Mouse (Mus musculus): ENCODE data around the gene Lrrc18. TPM values are rescaled to one million over a fixed set of nuclear protein-coding genes. Genes with fewer than 3 reads are reported as not detected.

Lrrc18 gene
- polyA plus RNA-seq (2016; fragmentation: Nextera tagmentation; extraction: Ambion mirVana): 0.32 and 0.50 TPM in 2 replicates

DNA sequence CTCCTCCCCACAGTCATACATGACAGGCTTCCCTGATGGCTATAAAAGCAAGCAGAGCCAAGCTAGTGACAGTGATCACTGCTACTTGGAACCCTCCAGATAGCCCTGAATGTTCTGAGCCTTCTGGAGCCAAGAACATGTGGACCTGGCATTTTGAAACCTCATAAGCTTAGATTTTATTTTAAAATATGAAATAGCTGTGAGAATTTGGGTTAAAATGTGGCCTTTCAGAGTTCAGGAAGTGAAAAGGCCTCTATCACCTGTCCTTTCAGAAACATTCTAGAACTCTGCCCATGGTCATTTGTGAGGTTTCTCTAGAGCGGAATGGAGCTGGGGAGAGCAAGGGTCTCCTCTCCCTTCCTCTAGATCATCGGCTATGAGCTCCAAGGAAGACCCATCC lies at the start of gene Lrrc18:
Gene Lrrc18 (plus strand): TSS at position 301 of the 400 bp plus-strand sequence.
- 96% methylated on average over 2 of the region's 2 CpGs for WGBS
- DNase-seq (ENCODE audit: extremely low spot score, low spot score): no peak
- no peak within 1 kb of the TSS for H3K4me3 ChIP-seq
- H3K9me3 ChIP-seq: no peaks in the 10 kb centered on the region
- H3K27me3 ChIP-seq (ENCODE audit: poor library complexity, severe bottlenecking): no peaks in the 10 kb centered on the region
- peaks cover 14% of the 10 kb centered on the region for H3K4me1 ChIP-seq
- H3K27ac ChIP-seq: no peak within 1 kb of the TSS
- no peaks in the 10 kb centered on the region for H3K36me3 ChIP-seq (replicated peaks)

- no peak overlapping the region for H3K27ac ChIP-seq
- H3K9me3 ChIP-seq: no peaks in the 10 kb centered on the region
- no peaks in the 10 kb centered on the region for H3K36me3 ChIP-seq (replicated peaks)
- 84% methylated on average over 2 of the region's 2 CpGs for WGBS
- H3K27me3 ChIP-seq (ENCODE audit: poor library complexity, severe bottlenecking): no peaks in the 10 kb centered on the region
- no peak overlapping the region for H3K4me3 ChIP-seq
- no peak for DNase-seq (ENCODE audit: extremely low spot score, low spot score)
- H3K4me1 ChIP-seq: peaks cover 14% of the 10 kb centered on the region
These were observed 43.7 kb upstream of the Lrrc18 start for GRCm38 (mm10) chr14:32947512-32947911.

- H3K4me3 ChIP-seq: no peak overlapping the region
- no peaks in the 10 kb centered on the region for H3K36me3 ChIP-seq (replicated peaks)
- peaks cover 32% of the 10 kb centered on the region for H3K4me1 ChIP-seq
- DNase-seq (ENCODE audit: extremely low spot score, low spot score): no peak
- H3K9me3 ChIP-seq: no peaks in the 10 kb centered on the region
- H3K27me3 ChIP-seq (ENCODE audit: poor library complexity, severe bottlenecking): no peaks in the 10 kb centered on the region
- peak overlapping the region; percentile 44 for H3K27ac ChIP-seq
- WGBS: 70% methylated on average over 20 of the region's 20 CpGs
These were observed 40.6 kb upstream of the Lrrc18 start for GRCm38 (mm10) chr14:32950312-32951301.

GRCm38 (mm10) chr14:32956486-32956885 lies 34.7 kb upstream of the Lrrc18 start:
- Histone ChIP-seq H3K4me1 (peaks cover 23% of the 10 kb centered on the region), H3K27me3 (ENCODE audit: poor library complexity, severe bottlenecking) (no peaks in the 10 kb centered on the region), H3K36me3 (replicated peaks) (no peaks in the 10 kb centered on the region), H3K27ac (no peak overlapping the region), H3K4me3 (no peak overlapping the region), H3K9me3 (no peaks in the 10 kb centered on the region)
- 85% methylated on average over 8 of the region's 8 CpGs for WGBS
- no peak for DNase-seq (ENCODE audit: extremely low spot score, low spot score)

GRCm38 (mm10) chr14:32958671-32959070 lies 32.5 kb upstream of the Lrrc18 start:
- Histone ChIP-seq H3K27me3 (ENCODE audit: poor library complexity, severe bottlenecking) (no peaks in the 10 kb centered on the region), H3K27ac (no peak overlapping the region), H3K4me1 (peaks cover 18% of the 10 kb centered on the region), H3K4me3 (no peak overlapping the region), H3K36me3 (replicated peaks) (no peaks in the 10 kb centered on the region), H3K9me3 (no peaks in the 10 kb centered on the region)
- no peak for DNase-seq (ENCODE audit: extremely low spot score, low spot score)
- 75% methylated on average over 8 of the region's 8 CpGs for WGBS

GRCm38 (mm10) chr14:32960481-32960880 lies 30.7 kb upstream of the Lrrc18 start:
- Histone ChIP-seq H3K4me1 (peaks cover 16% of the 10 kb centered on the region), H3K27ac (no peak overlapping the region), H3K36me3 (replicated peaks) (no peaks in the 10 kb centered on the region), H3K4me3 (no peak overlapping the region), H3K27me3 (ENCODE audit: poor library complexity, severe bottlenecking) (no peaks in the 10 kb centered on the region), H3K9me3 (no peaks in the 10 kb centered on the region)
- DNase-seq (ENCODE audit: extremely low spot score, low spot score): peak; percentile 68
- WGBS: 26% methylated on average over 5 of the region's 5 CpGs

DNA sequence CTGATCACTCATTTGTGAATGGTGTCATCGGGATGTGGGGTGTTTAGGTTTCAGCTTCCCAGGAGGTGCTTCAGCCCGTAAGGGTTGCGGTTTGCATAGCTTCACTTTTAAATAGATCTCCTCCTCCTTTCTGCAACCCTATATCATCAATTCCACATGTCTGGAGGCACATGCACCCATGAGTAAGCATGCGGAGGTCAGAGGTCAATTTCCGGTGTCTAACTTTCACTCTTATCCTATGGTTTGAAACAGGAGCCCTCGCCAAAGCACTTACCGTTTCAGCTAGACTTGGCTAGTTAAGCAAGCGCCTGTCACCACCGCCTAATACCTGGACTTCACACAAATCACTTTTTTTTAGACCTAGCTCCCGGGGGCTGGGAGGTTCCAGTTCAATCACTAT lies 26.4 kb upstream of the Lrrc18 start:
- no peaks in the 10 kb centered on the region for H3K9me3 ChIP-seq
- H3K27ac ChIP-seq: no peak overlapping the region
- no peak for DNase-seq (ENCODE audit: extremely low spot score, low spot score)
- H3K27me3 ChIP-seq (ENCODE audit: poor library complexity, severe bottlenecking): no peaks in the 10 kb centered on the region
- WGBS: 77% methylated on average over 10 of the region's 10 CpGs
- H3K4me3 ChIP-seq: no peak overlapping the region
- H3K36me3 ChIP-seq (replicated peaks): no peaks in the 10 kb centered on the region
- H3K4me1 ChIP-seq: peaks cover 16% of the 10 kb centered on the region

DNA sequence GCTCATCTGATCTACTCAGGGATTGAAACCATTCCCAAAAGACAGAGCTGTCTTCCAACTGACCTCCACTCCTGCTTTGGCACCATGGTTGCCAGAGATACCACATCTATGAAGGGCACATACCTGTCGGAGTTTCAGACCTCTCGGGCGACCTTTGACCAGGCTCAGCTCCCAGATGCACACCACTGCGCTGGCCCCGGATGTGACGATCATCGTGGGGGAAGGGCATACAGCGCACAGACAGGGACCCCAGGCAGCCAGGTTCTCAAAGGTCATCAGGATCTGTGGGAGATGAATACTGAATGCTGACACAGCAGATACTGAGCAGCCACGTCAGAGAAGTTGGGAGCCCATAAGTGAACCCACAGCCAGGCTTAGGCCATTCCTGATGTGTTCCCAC lies 20.5 kb upstream of the Lrrc18 start:
- H3K27ac ChIP-seq: no peak overlapping the region
- no peaks in the 10 kb centered on the region for H3K9me3 ChIP-seq
- H3K27me3 ChIP-seq (ENCODE audit: poor library complexity, severe bottlenecking): no peaks in the 10 kb centered on the region
- H3K4me3 ChIP-seq: no peak overlapping the region
- WGBS: 81% methylated on average over 9 of the region's 9 CpGs
- H3K4me1 ChIP-seq: no peaks in the 10 kb centered on the region
- no peak for DNase-seq (ENCODE audit: extremely low spot score, low spot score)
- no peaks in the 10 kb centered on the region for H3K36me3 ChIP-seq (replicated peaks)

- Histone ChIP-seq H3K36me3 (replicated peaks) (no peaks in the 10 kb centered on the region), H3K27ac (no peak overlapping the region), H3K9me3 (no peaks in the 10 kb centered on the region), H3K4me1 (0 out of 2 replicates have a peak, but pooled peaks cover 5% of the 10 kb centered on the region), H3K4me3 (no peak overlapping the region), H3K27me3 (ENCODE audit: poor library complexity, severe bottlenecking) (no peaks in the 10 kb centered on the region)
- WGBS: 86% methylated on average over 6 of the region's 6 CpGs
- DNase-seq (ENCODE audit: extremely low spot score, low spot score): no peak
These were observed 6.9 kb upstream of the Lrrc18 start for GRCm38 (mm10) chr14:32984176-32984738.

- no peaks in the 10 kb centered on the region for H3K4me1 ChIP-seq
- no peaks in the 10 kb centered on the region for H3K9me3 ChIP-seq
- H3K27me3 ChIP-seq (ENCODE audit: poor library complexity, severe bottlenecking): no peaks in the 10 kb centered on the region
- no peaks in the 10 kb centered on the region for H3K36me3 ChIP-seq (replicated peaks)
- no peak overlapping the region for H3K27ac ChIP-seq
- H3K4me3 ChIP-seq: no peak overlapping the region
- WGBS: 75% methylated on average over 4 of the region's 4 CpGs
- no peak for DNase-seq (ENCODE audit: extremely low spot score, low spot score)
These were observed 4.5 kb upstream of the Lrrc18 start for GRCm38 (mm10) chr14:32986659-32987058.

DNA sequence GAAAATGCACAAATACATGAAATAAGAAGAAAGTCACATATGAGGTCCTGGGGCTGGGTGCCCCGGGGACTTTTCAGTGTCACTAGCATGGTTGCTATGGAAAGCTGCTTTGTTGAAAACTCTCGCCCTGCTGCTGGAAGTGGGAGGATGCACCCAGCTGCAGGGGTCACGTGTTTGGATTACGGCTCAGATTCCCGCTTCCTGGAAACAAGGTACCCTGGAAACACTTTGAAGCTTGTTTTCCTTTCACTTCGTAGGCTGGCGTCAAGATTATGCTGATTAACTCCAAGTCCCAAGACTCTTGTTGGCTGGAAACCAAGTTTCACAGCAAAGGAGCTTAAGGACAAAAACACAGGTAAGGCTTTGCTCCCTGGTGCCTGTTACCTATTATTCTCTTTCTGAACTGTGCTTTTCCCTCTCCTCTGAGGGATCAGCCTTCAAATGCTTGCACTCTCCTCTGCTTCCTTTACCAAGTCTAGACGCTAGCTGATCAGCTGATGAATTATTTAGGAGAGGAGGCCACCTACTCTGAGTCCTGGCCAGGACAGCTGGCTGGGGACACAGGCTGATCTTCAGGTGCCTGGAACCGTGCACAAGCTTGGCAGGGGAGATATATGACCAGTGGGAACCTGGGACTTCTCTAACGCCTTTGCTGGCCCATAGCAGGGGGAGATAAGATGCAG lies 3.9 kb downstream of the Lrrc18 start:
- no peaks in the 10 kb centered on the region for H3K9me3 ChIP-seq
- peak; percentile 55 for DNase-seq (ENCODE audit: extremely low spot score, low spot score)
- H3K4me3 ChIP-seq: peak overlapping the region; percentile 21; the same call in 1 of the 2 replicates
- no peaks in the 10 kb centered on the region for H3K36me3 ChIP-seq (replicated peaks)
- H3K27ac ChIP-seq: peak overlapping the region; percentile 77
- 7% methylated on average over 10 of the region's 10 CpGs for WGBS
- peaks cover 25% of the 10 kb centered on the region for H3K4me1 ChIP-seq
- H3K27me3 ChIP-seq (ENCODE audit: poor library complexity, severe bottlenecking): no peaks in the 10 kb centered on the region

DNA sequence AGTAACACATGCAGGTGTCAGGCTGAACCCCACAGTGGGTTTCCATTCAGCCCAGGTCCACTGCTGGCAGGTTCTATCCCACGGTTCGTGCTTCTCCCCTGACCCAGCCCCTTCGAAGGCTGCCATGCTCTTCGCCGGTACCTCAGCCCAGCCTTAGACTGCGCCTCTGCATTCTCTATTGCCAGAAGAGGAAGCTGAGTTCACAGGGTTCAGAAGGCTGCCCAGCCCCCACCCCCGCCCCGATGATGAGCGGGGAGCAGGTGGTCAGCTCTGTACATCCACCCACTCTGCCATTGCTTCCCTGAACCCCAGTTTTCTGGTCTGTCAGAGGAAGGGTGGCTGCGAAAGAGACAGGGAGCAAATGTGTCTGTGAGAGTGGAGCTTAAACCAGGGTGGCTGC lies 8.3 kb downstream of the Lrrc18 start:
- Histone ChIP-seq H3K27ac (peak overlapping the region; percentile 75), H3K4me1 (peaks cover 29% of the 10 kb centered on the region), H3K36me3 (replicated peaks) (no peaks in the 10 kb centered on the region), H3K9me3 (no peaks in the 10 kb centered on the region), H3K27me3 (ENCODE audit: poor library complexity, severe bottlenecking) (no peaks in the 10 kb centered on the region), H3K4me3 (peak overlapping the region; percentile 14; the same call in 1 of the 2 replicates)
- no peak for DNase-seq (ENCODE audit: extremely low spot score, low spot score)
- WGBS: 23% methylated on average over 10 of the region's 10 CpGs
